Mouse (Mus musculus) heart, adult 2 months (tissue): ENCODE measurements around the gene Frem1. TPM values are rescaled to one million over a fixed set of nuclear protein-coding genes. Genes with fewer than 3 reads are reported as not detected.

Experiments used
- DNase-seq, 2 experiments: peaks; one replicate each; pipeline ENCODE4 v3.0.0; 2021
- H3K27ac ChIP-seq: fragments of 200-600 bp; 2 replicates; pipeline ENCODE4 v1.8.1; 2022
- H3K27me3 ChIP-seq: fragments of 200-500 bp; 2 replicates; pipeline ENCODE4 v1.6.1; 2012; ENCODE audit warnings: mild to moderate bottlenecking, low read length, inconsistent platforms, mixed read lengths; ENCODE audit not compliant: control insufficient read depth, insufficient read depth
- H3K36me3 ChIP-seq: fragments of 200-500 bp; 2 replicates; pipeline ENCODE4 v1.6.1; 2012; ENCODE audit warnings: low read length, inconsistent platforms; ENCODE audit not compliant: control insufficient read depth, insufficient read depth
- H3K4me1 ChIP-seq: fragments of 200-500 bp; 2 replicates; pipeline ENCODE4 v1.6.1; 2011; ENCODE audit warnings: low read length; ENCODE audit not compliant: control insufficient read depth, insufficient read depth
- H3K4me3 ChIP-seq: fragments of 200-600 bp; 2 replicates; pipeline ENCODE4 v1.8.1; 2022
- H3K79me2 ChIP-seq: fragments of 200-500 bp; replicated peaks from 2 replicates; pipeline ENCODE4 v1.6.1; 2012; ENCODE audit warnings: mild to moderate bottlenecking, inconsistent platforms, low read length, moderate library complexity, mixed read lengths; ENCODE audit not compliant: control insufficient read depth, insufficient read depth
- H3K9ac ChIP-seq: fragments of 200-500 bp; 2 replicates; pipeline ENCODE4 v1.6.1; 2012; ENCODE audit warnings: low read depth, mild to moderate bottlenecking, control low read depth, inconsistent platforms, low read length, mixed read lengths
- CTCF ChIP-seq: fragments of 200-600 bp; IDR thresholded peaks from 2 replicates; pipeline ENCODE4 v1.8.1; 2022; ENCODE audit warnings: antibody characterized with exemption, mild to moderate bottlenecking, moderate library complexity
- EP300 ChIP-seq: fragments of 200-500 bp; IDR thresholded peaks from 2 replicates; pipeline ENCODE4 v1.6.1; 2011; ENCODE audit warnings: low read depth, low read length, control low read depth; ENCODE audit not compliant: insufficient read depth
- POLR2A ChIP-seq: fragments of 200-500 bp; IDR thresholded peaks from 2 replicates; pipeline ENCODE4 v1.6.1; 2011; ENCODE audit warnings: mild to moderate bottlenecking, low read depth, low read length, control low read depth; ENCODE audit not compliant: insufficient read depth
- WGBS: fragments of 180-500 bp; shearing (Covaris S2); methylation state at CpG from one replicate; pipeline ENCODE4 v1.1.7; 2018; 5-methylcytosine and 5-hydroxymethylcytosine counted together
- intact Hi-C: fragments of 180-260 bp; cut with DNase I; formaldehyde crosslinking; loops from one replicate; pipeline ENCODE4 v1.15.1; 2025
- long read RNA-seq: library from polyadenylated mRNA; stranded (forward); transcript quantifications from one replicate; pipeline ENCODE4 v2.0.0, GENCODE M21; 2021
- polyA plus RNA-seq: library from polyadenylated mRNA; depleted of rRNA; stranded (reverse); fragments of >200 nt; gene quantifications from 2 replicates; pipeline ENCODE4 v1.2.3, GENCODE M21; 2012; rRNA removed
- total RNA-seq, 2 experiments: library from RNA; stranded (reverse); gene quantifications; 2 replicates each; pipeline ENCODE4 v1.2.3; 2021

The Frem1 gene
- total RNA-seq (under 1 TPM; 0.21 to 0.52 TPM), polyA plus RNA-seq (0.18 and 0.21 TPM in 2 replicates)
- long read RNA-seq, result 0 reads

DNA sequence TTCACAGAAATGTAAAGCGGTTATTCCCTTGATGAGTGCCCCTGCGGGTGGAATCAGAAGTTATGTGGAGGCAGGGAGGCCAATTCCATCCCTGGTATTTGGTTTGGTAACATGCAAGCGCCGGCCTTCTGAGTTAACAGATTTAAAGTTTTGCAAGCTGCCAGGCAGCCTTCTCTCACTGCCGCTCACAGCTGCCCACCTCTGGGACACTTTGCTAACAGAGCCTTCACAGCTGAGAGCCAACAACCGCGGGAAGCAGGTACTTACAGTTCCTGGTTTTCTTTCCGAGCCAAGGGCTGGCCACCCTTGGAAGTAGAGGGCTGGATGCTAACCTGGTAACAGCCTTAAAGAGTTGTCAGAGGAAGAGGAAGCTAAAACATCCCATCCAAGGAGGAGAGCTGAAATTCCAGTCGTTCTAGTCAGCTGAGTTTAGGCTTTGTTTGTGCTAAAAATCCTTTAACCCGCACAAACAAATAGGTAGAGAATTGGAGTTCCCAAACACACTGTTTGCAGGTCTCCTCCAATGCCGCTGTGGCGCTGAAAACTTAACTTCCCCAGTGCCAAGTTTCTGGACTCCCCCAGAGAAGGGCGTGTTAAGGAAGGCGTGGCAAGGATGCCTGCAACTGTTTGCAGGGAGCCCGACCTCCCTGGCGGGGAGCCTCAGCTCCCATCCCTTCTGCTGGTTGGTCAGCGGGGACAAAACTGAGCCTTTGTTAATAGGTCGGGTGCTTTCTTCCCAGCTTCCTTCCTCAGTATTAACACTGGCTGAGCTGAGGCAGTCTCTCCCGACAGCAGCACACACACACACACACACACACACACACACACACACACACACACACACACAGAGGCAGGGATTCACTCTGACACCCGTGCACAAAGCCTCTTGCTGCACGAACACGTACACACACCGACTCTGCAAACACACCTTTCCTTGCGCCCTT, at the start of gene Frem1:
Gene Frem1 (minus strand): TSS at position 706 of the 944 bp plus-strand sequence.
- H3K4me1 ChIP-seq, result no peaks in the 10 kb centered on the region
- H3K27me3 ChIP-seq, result 0 out of 2 replicates have a peak, but pooled peaks cover 2% of the 10 kb centered on the region
- no peaks in the 10 kb centered on the region for H3K36me3 ChIP-seq
- no peak within 1 kb of the TSS; the same call in 1 of the 2 replicates for H3K4me3 ChIP-seq
- TF ChIP-seq EP300, result no peak
- TF ChIP-seq CTCF, result no peak
- no peak for TF ChIP-seq POLR2A
- peak; percentile 26 to 27 for DNase-seq
- H3K9ac ChIP-seq, result no peak within 1 kb of the TSS
- no peak within 1 kb of the TSS for H3K27ac ChIP-seq
- no peaks in the 10 kb centered on the region for H3K79me2 ChIP-seq
- WGBS, result 6% methylated on average over 24 of the region's 24 CpGs
- intact Hi-C loops, result no loop called here

DNA sequence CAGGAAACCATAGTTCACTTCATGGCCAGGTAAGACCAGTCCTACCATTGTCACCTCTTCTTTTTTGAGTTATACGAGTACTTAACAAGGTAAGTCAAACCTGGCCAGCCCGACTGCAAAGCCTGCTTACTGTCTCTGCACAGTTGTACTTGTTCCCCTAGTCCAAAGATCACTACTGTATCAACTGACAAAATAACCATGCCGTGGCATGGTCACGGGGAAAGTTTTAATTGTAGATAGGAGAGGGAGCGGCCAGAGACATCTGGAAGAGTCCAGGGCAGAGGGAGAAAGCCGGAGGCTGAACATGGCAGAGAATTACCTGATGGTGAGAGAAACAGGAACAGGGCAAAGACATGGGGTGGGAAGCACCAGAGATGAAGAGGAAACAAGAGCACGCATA, 46.9 kb upstream of the Frem1 start:
- H3K4me1 ChIP-seq, result no peaks in the 10 kb centered on the region
- DNase-seq, result no peak
- H3K4me3 ChIP-seq, result no peak overlapping the region
- no peak overlapping the region for H3K27ac ChIP-seq
- WGBS, result 83% methylated on average over 7 of the region's 7 CpGs
- intact Hi-C loops, result no loop called here
- H3K9ac ChIP-seq, result no peak overlapping the region
- H3K27me3 ChIP-seq, result no peaks in the 10 kb centered on the region
- TF ChIP-seq EP300 (no peak), POLR2A (no peak), CTCF (no peak)
- no peaks in the 10 kb centered on the region for H3K36me3 ChIP-seq
- H3K79me2 ChIP-seq, result no peaks in the 10 kb centered on the region

DNA sequence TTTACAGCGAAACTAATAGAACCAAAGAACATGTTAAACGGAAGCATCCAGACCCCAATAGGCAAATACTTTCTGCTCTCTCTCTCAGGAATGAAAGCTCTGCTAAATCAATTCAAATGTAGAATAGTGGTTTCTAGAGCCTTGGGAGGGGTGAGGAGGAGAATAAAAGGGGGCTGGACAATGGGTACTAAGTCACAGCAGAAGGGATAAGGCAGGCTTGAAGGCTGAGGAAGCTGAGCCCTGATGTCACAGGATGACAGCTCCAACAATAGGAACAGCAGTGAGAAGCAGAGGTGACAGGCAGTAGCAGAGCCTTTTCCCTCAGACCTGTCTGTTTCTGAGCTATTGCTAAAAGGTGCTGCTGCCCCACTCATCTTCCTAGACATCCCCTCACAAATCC, 41.8 kb upstream of the Frem1 start:
- Histone ChIP-seq H3K9ac (no peak overlapping the region), H3K36me3 (no peaks in the 10 kb centered on the region), H3K4me3 (no peak overlapping the region), H3K4me1 (no peaks in the 10 kb centered on the region), H3K27ac (no peak overlapping the region), H3K27me3 (no peaks in the 10 kb centered on the region), H3K79me2 (no peaks in the 10 kb centered on the region)
- intact Hi-C loops, result no loop called here
- TF ChIP-seq POLR2A (no peak), EP300 (no peak), CTCF (no peak)
- 93% methylated on average over 2 of the region's 2 CpGs for WGBS
- DNase-seq, result no peak

DNA sequence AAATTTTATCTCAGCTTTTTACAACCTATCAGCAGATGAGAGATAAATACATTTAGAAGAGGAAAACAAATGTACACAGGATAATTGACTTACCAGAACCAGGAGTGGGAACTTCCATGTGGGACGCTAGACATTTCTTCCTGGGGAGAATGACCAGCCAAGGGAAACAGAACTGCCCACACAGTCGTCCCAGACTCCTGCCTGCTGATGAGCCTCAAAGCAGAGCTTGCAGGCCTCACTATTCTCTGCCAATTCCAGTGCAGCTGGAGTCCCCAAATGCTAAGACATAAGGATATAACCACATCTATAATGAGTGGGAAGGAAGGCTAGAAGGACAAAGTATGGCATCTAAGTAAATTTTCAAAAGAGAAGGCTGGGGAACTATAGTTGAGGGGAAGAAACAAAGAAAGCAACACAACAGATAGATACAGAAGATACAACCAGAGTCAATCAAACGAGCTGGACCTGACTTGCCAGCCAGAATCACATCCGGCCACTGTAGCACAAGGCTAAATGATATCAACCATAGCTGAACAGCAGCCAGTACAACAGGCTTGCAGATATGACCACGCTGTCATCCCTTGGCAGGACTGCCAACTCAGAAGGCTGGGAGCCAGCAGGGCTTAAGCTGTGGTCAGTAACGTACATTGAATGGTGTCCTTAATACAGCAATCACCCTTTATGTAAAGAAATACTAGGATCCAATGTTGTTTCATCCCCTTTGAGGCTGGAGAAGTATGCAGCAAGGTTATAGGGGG, 38.7 kb upstream of the Frem1 start:
- Histone ChIP-seq H3K9ac (no peak overlapping the region), H3K79me2 (no peaks in the 10 kb centered on the region), H3K4me1 (no peaks in the 10 kb centered on the region), H3K27ac (no peak overlapping the region), H3K36me3 (no peaks in the 10 kb centered on the region), H3K4me3 (no peak overlapping the region), H3K27me3 (no peaks in the 10 kb centered on the region)
- DNase-seq, result peak; percentile 67 to 71
- no peak for TF ChIP-seq EP300
- intact Hi-C loops, result no loop called here
- 15% methylated on average over 6 of the region's 6 CpGs for WGBS

DNA sequence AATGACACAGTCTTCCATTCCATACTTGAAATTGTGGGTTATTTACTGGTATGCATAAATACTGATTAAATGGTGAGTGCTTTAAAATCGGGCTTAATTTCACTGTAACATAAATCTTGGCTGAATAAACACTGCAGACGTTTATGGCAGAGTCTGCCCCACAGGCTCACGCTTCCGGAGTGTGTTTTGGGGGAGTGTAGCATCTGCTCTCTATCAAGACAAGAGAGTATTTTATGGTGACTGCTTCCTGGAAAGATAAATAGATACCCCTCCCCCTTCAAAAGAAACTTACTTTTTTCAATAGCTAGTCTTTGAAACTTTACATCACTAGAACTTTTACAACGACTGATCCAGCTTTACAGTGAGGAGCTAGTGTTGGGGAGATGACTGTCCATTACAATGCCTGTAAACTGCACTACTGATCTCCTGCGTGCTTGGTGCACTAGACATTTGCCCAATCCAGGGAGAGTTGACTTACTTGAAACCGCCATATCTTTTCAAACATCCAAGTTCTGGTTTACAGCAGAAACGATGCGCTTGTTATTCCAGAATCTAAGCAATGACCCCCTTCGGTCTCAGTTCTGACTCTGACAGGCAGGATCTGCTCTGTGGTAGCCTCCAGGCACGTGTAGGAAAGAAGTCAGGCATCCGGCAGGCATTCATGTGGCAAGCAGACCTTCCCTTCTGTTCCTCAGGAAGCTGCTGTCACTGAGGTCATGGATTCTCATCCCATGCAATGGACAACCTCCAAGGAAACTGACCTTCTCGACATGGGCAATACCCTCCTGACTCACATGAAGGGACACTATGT, 28.4 kb upstream of the Frem1 start:
- no peak for DNase-seq
- no peak for TF ChIP-seq POLR2A
- TF ChIP-seq CTCF, result no peak
- no peak for TF ChIP-seq EP300
- Histone ChIP-seq H3K4me1 (no peaks in the 10 kb centered on the region), H3K4me3 (no peak overlapping the region), H3K79me2 (no peaks in the 10 kb centered on the region), H3K9ac (no peak overlapping the region), H3K27ac (no peak overlapping the region), H3K27me3 (no peaks in the 10 kb centered on the region), H3K36me3 (no peaks in the 10 kb centered on the region)
- intact Hi-C loops, result no loop called here
- 25% methylated on average over 13 of the region's 13 CpGs for WGBS
